Mouse (Mus musculus): ENCODE measurements at regions not wholly inside any gene's neighbourhood (a gene's known extent, or its start where the extent isn't known, plus 50 kb on each side); places are given as distances from the start of the nearest gene placed in this dataset.

DNA sequence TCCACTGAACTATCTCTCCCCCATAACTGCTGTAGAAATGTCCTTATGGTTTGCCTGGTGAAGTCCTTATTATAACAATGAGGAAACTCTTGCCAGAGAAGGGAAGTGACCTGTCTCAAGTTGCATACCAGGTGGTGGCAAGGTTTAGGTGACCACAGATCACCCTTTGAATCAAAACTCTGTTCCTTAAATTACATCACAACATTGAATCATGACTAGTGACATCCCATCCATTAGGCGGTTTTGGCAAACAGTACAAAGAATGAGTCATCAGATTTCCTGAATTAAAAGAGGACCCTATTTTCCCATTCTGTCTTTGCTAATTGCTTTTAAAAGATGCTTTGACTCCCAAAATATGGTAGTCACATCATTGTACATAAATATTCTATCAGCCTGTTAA is 168.5 kb upstream of the Pgr start:
- no peak for TF ChIP-seq POLR2A (IDR thresholded peaks at IDR 0.05; ENCODE audit: low read depth, low read length)
- TF ChIP-seq CTCF (IDR thresholded peaks at IDR 0.05; ENCODE audit: borderline replicate concordance, insufficient read depth, low read length): no peak
